Mouse (Mus musculus) spleen, adult 2 months (tissue): ENCODE results near the gene Agpat4.

Source experiments
- CTCF ChIP-seq: fragments of 200-500 bp; IDR thresholded peaks from 2 replicates; pipeline ENCODE4 v1.5.1; 2011; ENCODE audit warnings: mild to moderate bottlenecking, inconsistent platforms; ENCODE audit not compliant: insufficient read depth, insufficient read length, insufficient replicate concordance; ENCODE audit errors: extremely low read depth
- POLR2A ChIP-seq: fragments of 200-500 bp; IDR thresholded peaks from 2 replicates; pipeline ENCODE4 v1.6.1; 2011; ENCODE audit warnings: low read depth, low read length, inconsistent platforms

GRCm38 (mm10) chr17:12174221-12174620, 55.7 kb downstream of the Agpat4 start:
- TF ChIP-seq CTCF (no peak), POLR2A (no peak)
